Mouse (Mus musculus) layer of hippocampus, adult 9-11 months (tissue): ENCODE results near the gene C530025M09Rik.
A peak's percentile ranks its signal among the peaks of the same experiment; 100 is the strongest.

Experiments used
- DNase-seq: peaks from one replicate; pipeline ENCODE4 v3.0.0; 2022

C530025M09Rik gene

DNA sequence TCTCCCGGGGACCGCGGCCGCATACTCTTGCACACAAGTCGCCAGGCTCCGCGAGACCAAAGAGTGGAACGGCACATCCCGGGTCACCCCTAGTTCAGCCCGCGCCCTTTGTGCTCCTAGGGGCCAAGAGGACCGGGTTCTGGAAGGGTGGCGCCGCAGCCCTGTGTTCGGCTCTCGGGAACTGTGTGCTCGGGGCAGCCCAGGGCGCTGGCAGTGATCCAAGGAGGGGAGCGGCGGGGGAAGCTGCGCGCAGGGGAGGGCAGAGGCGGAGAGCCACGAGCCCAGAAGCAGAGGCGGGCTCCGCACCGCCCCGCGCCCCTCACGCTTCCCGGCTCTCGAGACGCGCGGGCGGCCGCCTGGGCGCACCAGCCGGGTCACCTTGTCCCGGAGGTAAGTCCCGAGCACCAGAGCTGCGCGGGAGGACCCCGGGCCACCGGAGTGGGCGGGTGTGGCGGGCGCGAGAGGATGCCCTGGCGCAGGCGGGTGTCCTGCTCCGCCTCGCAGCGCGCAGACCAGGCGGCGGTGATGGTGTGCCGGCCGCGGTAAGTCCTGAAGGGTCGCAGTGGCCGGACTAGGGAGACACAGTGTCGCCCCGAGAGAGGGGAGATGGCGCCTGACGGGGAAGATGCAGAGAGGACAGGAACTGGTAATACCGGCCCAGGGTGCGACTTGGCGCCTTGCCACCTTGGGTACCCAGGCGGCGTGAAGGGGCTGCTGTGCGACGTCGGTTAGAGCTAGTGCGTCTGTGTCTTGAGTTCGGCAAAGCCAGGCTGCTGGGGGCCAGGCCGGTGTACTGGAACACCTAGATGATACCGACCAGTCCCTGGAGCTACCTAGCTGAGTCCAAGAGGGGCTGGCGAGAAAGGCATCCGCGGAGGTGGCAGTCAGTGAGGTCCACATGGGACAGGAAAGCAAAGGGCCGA, at the start of gene C530025M09Rik:
TSS of gene C530025M09Rik (minus strand) at position 678 of the 923 bp plus-strand sequence.
- peak; percentile 16 for DNase-seq

DNA sequence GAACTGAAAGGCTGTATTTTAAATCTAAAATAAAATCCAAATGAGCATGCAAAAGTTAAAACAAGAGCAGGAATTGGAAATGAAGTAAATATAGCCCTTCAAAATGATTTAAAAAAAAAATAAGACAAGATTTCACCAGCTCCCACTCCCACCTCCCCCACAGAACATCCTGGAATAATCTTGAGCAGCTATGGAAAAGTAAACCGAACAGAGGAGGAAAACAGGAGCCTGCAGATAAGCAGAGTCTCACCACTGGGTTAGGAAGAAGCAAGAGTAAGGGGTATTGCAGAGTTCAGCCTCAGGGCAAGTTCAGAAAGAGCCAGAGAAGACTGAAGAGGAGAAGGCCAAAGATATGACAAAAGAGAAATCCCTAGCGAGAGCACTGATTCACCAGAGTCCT, 46.9 kb upstream of the C530025M09Rik start:
- DNase-seq, result no peak

DNA sequence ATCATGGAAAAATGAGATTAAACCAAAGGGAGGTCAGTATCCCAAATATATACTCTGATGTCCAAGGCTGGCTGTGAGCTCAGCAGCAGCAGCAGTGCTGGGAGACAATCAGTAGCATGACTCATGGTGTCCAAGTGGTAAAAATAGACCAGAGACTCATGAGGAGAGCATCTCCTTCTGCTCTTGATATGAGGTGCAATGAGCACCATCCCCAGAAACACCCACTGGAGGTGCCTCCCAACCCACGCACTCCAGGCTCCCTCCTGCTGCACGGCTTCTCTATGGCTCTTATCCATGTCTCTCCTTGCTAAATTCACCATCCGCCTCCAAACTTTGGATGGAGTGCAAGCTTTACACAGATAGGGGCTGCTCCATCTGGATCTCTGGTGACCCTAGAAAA, 42.3 kb upstream of the C530025M09Rik start:
- DNase-seq, result peak; percentile 91

DNA sequence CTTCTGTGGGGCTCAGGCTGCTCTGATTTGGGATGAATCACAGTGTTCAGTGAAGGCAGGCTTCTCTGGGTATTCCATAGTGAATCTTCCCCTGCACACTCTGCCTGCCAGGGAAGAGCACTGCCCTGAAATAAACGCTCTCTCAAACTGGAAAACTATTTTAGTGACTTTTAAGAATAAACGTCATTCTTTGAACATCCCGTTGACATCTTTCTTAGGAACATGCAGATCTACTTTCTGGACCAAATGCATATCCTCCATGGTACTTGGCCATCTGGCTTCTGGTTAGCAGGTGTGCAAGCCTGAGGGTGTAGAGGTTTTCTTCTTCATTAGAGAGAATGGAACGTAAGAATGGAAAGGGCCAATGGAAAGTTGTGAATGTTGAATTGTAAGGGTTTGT, 41.5 kb upstream of the C530025M09Rik start:
- DNase-seq, result no peak

DNA sequence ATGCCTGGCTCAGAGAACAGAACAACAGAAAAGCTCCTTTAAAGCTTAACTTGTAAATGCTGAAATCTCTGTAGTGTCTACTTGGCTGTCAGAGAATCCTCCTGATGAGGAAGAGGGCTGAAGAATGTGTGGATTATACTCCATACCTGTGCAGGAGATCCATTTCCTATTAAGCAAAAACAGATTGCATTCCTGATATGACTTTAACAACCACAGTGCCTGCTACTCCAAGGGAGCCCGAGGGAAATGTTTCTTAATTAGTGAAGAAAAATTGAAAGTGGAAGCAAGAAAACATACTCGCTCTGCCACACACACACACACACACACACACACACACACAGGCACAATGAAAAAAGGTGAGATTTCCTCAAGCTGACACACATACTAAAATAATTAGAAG, 39.5 kb upstream of the C530025M09Rik start:
- DNase-seq, result no peak

DNA sequence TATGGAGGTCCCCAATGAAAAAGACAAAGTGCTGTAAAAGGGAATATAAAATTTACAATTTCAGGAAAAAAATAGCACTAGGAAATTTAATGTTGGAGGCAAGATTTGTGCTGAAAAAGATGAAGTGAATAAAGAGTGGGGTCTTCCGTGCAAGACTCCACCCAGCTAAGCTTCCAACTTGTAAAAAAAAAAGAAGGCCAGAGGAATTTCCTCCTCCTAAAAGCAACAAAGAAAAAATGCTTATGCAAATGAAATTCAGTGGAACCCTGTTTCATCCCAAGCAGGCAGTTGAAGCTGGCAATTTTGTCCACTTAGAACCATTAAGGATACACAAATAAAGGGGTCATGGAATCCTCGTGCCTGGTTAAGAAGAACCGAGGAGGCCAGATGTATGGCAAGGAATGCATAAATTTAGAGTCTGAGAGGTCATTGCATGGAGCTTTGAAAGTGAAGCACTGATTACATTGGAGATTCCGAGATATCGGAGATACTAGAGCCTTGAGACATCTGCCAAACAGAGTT, 35.0 kb upstream of the C530025M09Rik start:
- DNase-seq, result no peak

DNA sequence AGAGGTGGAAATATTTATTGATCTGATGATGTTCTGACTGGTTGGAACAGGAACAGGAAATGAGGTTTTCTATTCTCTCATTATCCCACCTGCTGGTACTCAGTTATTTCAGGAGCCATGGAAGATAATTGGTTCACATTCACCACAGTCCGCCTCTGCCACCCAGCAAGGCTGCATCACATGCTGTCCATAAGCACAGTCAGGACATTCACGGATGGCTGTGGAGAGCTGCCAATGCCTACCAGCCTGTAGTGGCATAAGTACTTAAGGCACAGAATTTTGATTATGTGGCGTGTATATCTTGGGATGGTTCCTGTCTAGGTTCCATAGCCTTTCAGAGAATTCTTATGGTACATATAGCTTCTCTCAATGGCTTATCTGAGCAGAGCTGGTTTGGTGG, 30.0 kb upstream of the C530025M09Rik start:
- DNase-seq, result no peak

DNA sequence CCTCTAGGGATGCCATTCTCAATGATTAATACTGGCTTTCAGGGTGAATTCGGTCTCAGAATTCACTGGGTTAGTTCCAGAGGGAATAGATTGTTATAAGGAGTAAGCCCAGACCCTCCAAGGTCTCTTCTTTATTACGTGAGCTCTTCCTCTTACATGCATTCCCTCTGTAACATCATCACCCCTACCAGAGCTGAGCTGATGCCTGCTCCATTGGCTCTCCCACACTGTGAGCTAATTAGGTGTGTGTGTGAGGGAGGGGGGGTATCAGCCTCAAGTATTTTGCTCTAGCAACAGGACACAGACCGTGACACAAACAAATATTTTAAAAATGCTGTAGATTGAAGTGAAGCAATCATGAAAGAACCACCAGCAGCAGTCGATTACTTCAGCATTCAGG, 17.8 kb upstream of the C530025M09Rik start:
- DNase-seq, result no peak

DNA sequence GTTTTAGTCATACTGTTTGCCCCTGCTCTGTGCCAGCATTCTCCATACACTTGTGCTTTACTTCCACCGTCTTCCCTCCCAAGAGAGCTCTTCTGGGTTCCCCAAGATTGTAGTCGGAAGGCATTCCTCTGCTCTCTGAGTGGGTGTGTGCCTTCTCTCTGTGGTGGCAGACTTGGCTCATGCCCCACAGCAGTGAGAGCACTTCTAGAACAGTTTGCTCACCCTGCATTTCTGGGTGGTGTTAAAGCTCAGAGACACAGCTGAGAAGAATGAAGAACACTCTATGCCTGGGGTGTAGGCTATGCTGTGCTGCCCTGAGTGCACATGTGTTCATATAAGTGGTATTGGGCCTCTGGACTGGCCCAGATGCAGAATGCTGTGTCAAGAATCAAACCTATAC, 13.6 kb upstream of the C530025M09Rik start:
- peak; percentile 27 for DNase-seq

DNA sequence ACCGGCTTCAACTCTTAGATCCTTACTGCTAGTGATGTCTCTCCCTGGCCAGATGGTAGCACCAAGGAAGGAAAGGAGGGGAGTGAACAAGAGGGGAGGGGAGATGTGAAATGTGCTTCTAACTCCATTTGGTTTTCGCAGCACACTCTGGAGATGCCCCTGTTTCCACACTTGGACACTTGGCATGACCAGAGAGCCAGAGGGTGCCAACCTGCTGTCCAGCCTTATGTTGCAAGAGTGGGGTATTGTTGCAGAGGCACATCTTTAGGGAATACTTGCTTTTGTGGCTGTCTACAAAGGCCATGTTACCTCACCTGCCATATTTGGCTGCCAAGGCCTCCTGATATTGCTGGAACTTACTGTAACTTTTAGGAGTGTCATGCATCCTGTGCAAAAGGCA, 8.7 kb upstream of the C530025M09Rik start:
- no peak for DNase-seq

DNA sequence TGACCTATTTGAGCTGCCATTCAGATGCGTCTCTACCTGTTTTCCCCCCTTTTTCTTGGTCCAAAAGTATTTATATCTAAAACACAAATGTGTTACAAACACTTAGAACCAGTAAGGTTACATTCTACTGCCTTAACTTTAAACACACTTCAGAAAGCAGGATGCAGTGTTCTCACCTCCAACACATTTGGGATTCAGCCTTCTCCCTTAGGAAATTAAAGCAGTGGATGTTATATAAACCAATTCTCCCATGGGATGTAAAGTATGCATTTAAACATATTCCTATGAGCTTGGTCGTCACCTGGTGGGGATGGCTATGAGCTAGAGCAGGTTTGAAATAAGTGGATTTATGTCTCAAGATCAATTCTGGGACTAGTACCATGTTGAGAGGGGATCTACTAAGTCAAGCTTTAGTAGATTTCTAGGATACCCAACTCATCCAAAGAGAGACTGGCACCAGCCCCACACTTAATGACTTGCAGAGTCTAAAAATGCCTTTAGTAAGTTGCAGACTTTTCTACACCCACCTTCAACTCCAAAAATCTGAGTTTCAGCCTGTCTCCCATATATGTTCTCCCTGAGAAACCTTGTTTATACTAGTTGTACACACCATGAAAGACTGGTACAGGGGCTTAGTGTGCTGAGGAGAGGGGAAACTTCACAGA, 5.6 kb upstream of the C530025M09Rik start:
- no peak for DNase-seq

DNA sequence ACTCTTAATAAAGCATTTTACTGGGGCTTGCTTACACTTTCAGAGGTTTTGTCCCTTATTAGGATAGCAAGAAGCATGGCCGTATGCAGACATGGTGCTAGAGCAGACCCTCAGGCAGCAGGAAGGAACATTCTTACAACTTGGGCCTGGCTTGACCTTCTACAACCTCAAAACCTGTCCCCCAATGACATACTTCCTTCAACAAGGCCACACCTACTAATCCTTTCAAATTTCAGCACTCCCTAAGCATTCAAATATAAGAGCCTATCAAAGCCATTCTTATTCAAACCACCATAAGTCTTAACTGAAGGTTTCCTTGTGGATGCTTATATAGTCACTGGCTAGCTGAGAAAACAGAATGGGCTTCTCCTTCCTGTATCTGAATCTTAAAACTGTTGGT, 4.1 kb upstream of the C530025M09Rik start:
- DNase-seq, result no peak

DNA sequence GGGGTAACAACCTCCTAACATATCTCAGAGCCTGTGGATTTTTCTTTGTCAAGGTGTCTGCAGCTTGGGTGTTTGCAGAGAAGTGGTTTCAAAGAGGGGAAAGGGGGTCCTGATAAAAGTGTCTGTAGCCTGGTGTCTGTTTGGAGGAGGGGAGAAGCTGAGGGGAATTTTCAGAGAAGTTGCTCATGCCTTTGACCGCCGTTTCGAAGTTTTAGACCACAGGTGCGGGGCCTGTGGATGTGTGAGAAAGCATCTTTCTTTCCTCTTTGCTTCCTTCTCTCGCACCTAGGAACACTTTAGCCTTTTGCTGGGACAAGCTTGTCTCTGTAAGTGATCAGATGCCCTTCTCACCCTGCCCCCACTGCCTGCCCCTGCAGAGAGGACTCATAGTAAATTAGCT, 1.3 kb upstream of the C530025M09Rik start:
- no peak for DNase-seq

DNA sequence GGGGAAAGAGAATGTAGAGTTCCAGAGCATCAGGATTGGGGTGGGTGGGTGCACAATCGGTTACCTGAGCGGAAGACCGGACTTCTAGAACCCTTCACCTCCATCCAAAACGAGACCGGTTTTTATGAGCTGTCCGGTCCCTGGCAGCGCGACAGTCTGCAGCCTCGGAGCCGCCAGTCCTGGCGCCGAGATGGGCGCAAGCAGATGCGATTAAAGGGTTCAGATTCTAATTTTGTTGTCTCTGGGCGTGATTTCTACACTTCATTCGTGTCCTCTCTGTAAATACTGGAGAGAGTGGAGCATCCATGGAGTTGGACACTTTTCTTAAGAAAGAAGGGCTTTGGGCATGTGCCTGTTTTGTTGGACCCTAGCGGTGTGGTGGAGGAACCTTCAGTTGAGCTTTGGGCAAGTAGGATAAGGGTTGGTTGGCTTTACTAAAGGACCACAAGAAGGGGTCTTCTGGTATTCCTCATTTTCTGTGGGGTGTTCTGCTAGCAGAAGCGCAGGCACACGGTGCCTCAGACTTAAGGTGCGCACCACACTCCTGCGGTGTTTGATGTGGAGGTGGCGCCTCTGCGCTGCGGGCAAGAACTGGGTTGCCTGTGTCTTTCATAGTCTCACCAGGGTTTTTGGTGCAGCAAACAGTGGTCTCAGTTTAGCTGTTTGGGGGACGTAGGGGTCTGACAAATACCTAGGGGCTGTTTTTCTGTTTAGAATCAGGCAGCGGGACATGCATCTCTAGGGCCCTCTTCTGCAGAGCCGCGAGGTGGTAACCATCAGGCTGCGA, 639 bp upstream of the C530025M09Rik start:
- peak; percentile 10 for DNase-seq

DNA sequence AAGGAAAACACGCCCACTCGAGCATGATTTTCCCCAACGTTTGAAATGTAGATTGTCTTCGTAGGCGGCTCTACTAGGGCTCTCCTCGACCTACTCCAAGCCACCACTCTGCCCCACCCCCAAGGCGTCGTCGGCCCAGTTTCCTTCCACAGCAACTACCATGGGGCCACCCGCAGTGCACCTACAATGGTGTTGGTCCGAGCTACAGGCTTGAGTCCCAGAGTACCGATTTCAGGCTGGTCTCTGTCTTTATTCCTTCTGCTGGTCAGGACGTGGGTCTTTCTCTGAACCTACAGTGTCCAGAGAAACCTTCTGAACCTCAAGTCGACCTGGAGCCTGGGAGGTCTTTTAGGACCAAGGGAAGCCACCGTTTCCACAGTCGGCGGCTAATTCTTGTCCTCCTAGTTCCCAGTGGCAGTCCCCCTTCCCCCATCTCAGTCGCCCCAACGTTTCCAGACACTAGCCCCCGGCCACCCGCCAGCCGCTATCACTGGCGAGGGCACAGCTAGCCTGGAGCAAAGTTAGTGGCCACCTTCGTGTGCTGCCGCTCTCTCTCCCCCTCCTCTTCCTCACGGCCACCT, 968 bp downstream of the C530025M09Rik start:
- DNase-seq, result no peak

DNA sequence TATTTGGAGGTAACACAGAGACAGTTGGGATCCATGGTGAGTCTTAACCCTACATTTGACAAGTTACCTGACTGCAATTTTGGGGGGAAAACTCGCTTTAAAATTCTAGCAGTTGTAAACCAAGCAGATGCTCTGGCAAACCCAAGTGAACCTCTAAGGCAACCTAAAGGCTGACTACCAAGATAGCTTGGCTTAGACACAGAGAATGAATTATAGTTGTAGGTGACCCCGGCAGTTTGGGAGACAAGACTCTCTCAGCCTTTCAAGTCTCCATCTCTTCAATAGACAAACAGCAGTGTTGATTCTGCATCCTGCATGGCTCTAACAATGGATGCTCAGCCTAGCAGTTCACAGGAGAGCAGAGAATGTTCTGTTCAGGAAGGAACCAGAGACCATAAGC, 2.1 kb downstream of the C530025M09Rik start, which contains the start of gene Syndig1:
TSS of gene Syndig1 (plus strand) at position 301 of the 400 bp plus-strand sequence.
- DNase-seq, result no peak

DNA sequence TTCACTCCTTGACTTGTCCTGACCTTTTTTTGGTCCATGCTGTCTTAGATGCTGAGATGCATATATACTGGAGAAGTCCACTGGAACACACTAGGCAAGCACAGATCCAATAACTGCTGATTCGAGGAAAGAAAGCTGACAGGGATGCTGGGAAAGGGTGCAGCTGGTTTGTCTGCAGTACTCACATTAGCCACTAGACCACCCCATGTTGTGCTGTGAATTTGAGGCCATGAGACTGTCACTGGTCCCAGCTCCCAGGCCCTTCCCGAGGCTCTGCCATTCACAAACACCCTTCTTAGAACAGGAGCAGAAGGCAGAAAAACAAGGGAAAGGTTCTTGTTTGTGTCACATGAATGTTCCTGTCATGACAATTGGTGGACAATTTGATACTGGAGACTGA, 10.8 kb downstream of the C530025M09Rik start:
- DNase-seq, result no peak

DNA sequence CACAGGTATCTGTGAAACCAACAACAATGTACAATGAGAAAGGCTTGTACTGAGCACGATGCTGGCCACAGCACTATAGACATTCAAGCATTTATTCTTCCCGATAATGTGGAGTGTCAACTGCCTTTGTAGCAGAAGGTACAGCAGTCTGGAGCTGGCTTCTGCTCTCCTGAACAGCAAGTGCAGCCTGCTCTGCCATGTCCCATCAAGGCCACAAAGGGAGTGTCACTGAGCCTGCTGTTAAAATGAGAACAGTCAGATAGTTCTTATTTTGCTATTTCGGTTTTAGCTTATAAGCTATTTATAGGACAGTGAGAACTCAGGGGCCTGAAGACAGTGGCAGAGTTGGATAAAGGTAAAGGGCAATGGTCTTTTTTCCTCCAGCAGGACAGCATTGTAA, 11.3 kb downstream of the C530025M09Rik start:
- DNase-seq, result peak; percentile 52

DNA sequence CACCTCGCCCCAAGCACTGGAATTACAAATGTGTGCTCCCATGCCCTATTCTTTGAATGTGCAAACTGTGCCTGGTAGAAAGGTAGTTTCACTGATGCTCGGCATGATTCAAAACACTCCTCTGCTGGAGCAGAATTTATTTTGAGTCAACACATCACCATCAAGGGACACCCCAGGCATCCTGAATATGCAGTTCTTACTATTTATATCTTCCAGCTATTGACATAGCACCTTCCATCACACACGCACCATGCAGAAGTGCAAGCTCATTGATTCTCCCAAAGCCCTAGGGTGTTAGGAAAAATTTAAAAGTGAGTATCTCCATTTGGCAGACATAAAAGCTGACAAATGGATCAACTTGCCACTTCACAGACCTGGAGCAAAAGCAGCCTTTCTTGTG, 12.6 kb downstream of the C530025M09Rik start:
- no peak for DNase-seq

DNA sequence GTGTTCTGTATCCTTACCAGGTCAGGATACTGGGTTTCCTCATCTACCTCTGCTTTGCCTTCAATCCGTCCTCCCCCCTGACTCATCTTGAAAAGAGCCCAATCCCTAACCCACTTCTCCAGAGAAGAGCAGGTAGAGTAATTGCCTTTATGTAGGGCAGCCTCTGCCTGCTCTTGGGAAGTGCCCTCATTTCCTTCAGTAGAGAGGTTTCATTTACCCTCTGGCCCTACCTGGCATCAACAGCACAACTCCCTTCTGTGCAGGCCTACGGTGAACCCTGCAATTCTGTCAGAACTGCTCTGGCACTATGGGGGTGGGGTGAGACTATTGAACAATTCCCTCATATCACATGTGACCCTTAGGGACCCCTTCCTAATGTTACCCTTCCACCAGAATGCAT, 18.1 kb downstream of the C530025M09Rik start:
- DNase-seq, result no peak

DNA sequence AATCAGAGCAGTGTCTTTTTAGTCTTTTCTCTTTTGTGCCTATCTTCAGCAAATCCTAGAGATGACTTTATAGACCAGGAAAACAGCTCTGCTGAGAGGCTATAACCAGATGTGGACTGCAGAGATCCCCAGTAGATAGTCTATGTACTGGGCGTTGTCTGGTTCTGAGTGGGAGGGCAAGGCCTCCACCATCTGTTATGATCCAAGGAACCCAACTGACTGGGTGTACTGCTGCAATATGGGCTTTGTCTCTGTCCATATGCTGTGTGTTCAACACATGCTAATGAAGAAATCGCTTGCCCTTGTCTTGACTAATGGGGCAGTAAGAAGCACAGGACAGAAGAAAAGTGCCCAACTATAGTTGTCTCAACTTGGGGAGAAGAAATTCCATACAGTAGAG, 25.8 kb downstream of the C530025M09Rik start:
- DNase-seq, result peak; percentile 16

DNA sequence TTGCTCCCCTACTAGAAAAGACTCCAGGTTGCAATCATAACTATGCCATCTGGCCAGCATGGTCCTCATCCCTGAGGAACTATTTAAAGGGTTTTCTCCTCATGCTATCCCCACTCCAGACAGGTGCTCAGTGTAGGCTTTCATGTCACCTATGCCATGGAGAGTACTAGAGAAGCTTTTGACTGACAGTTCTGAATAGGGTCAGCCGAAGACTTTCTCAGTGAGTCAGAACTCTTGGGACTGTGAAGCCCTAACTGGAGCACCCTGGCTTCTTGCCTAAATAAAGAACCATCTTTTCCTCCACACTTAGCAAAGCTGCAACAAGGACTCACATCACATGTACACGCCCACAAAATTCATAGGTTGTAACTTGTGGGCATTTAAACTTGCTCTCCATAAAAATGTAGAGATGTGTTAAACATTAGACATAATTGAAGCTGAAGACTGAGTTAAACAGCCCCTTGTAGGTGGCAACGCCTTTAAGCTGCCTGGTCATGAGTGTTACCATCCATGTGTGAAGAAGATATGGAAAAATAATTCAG, 26.3 kb downstream of the C530025M09Rik start:
- DNase-seq, result no peak
